In genomic region chr17:74449776-74450175, GRCm38 (mm10) we compare ENCODE assay signal across 25 mouse cellular contexts. TPM values are rescaled to one million over a fixed set of nuclear protein-coding genes. Genes with fewer than 3 reads are reported as not detected.
A peak's percentile ranks its signal among the peaks of the same experiment; 100 is the strongest.
DNase-seq lines count a peak whose midpoint lies in the region; ATAC-seq and TF ChIP-seq lines count a peak whose summit lies in the region.
"Had no signal": no experiment of that assay in that cellular context is flagged by ENCODE, and none has a peak within 500 bp of the region (broad histone marks: within the 10 kb centered on the region; RNA-seq: fewer than 3 reads in every experiment).

No protein-coding gene starts in this region.

- ATAC-seq in hindbrain, embryonic 14.5 days (ENCODE audit: low FRiP score), result no peak
- ATAC-seq in hindbrain, embryonic 11.5 days (ENCODE audit: low FRiP score), result no peak
- ATAC-seq: CD4-positive, CD25-positive, alpha-beta regulatory T cell, adult 4 months; forebrain, embryonic 14.5 days; forebrain, embryonic 16.5 days had no signal

- WGBS in hindbrain, embryonic 14.5 days, result 86% methylated on average over 10 of the region's 10 CpGs
- 92% methylated on average over 10 of the region's 10 CpGs for WGBS in hindbrain, embryonic 11.5 days

- no peaks in the 10 kb centered on the region for H3K36me3 ChIP-seq in hindbrain, embryonic 14.5 days (replicated peaks; ENCODE audit: control insufficient read depth, insufficient read depth)
- no peaks in the 10 kb centered on the region for H3K36me3 ChIP-seq in hindbrain, embryonic 11.5 days (ENCODE audit: control insufficient read depth, insufficient read depth, low read length)
- peaks cover 3% of the 10 kb centered on the region for H3K36me3 ChIP-seq in ES-E14 (ENCODE audit: control insufficient read depth, insufficient read depth, low read length, poor library complexity, severe bottlenecking)
- H3K36me3 ChIP-seq: embryonic facial prominence, embryonic 13.5 days; embryonic facial prominence, embryonic 15.5 days; forebrain, embryonic 10.5 days; forebrain, embryonic 12.5 days had no signal

- H3K4me2 ChIP-seq in hindbrain, embryonic 14.5 days (replicated peaks), result no peak overlapping the region
- no peak overlapping the region for H3K4me2 ChIP-seq in hindbrain, embryonic 11.5 days (replicated peaks; ENCODE audit: low read depth, low read length)
- H3K4me2 ChIP-seq: embryonic facial prominence, embryonic 13.5 days; embryonic facial prominence, embryonic 15.5 days; forebrain, embryonic 12.5 days had no signal

- H3K9ac ChIP-seq in hindbrain, embryonic 14.5 days, result no peak overlapping the region
- H3K9ac ChIP-seq in hindbrain, embryonic 11.5 days (ENCODE audit: low read depth, low read length), result no peak overlapping the region
- H3K9ac ChIP-seq in ES-E14 (ENCODE audit: insufficient read depth, low read depth, low read length, poor library complexity, severe bottlenecking), result peak overlapping the region; percentile 31; the same call in 1 of the 2 replicates
- H3K9ac ChIP-seq: embryonic facial prominence, embryonic 13.5 days; embryonic facial prominence, embryonic 15.5 days; forebrain, embryonic 12.5 days had no signal

- H3K4me3 ChIP-seq in hindbrain, embryonic 14.5 days (replicated peaks; ENCODE audit: low read length), result no peak overlapping the region
- H3K4me3 ChIP-seq in hindbrain, embryonic 11.5 days (ENCODE audit: low read depth, low read length), result no peak overlapping the region
- H3K4me3 ChIP-seq in ES-E14 (ENCODE audit: insufficient read depth in 1 of 2, low read depth in 1 of 2, low read length in 2 of 2, poor library complexity in 1 of 2, severe bottlenecking in 1 of 2), result no peak overlapping the region
- H3K4me3 ChIP-seq: embryonic facial prominence, embryonic 13.5 days; embryonic facial prominence, embryonic 15.5 days; erythroblast, embryonic 14.5 days; forebrain, embryonic 10.5 days; forebrain, embryonic 12.5 days had no signal

- no peak overlapping the region for H3K27ac ChIP-seq in hindbrain, embryonic 14.5 days
- no peak overlapping the region for H3K27ac ChIP-seq in hindbrain, embryonic 11.5 days (ENCODE audit: low read depth, low read length)
- 0 out of 2 replicates have a peak overlapping the region, but pooled peaks have one; percentile 36 for H3K27ac ChIP-seq in ES-E14 (ENCODE audit: insufficient read depth, low read depth, low read length, poor library complexity, severe bottlenecking)
- H3K27ac ChIP-seq: embryonic facial prominence, embryonic 13.5 days; embryonic facial prominence, embryonic 15.5 days; forebrain, embryonic 10.5 days; forebrain, embryonic 12.5 days had no signal

- no peaks in the 10 kb centered on the region for H3K27me3 ChIP-seq in hindbrain, embryonic 14.5 days (ENCODE audit: control insufficient read depth, insufficient read depth, low read length)
- H3K27me3 ChIP-seq in hindbrain, embryonic 11.5 days (ENCODE audit: control insufficient read depth, insufficient read depth, low read length), result no peaks in the 10 kb centered on the region
- H3K27me3 ChIP-seq: CH12.LX; embryonic facial prominence, embryonic 13.5 days; embryonic facial prominence, embryonic 15.5 days; forebrain, embryonic 12.5 days had no signal

- no peaks in the 10 kb centered on the region for H3K4me1 ChIP-seq in hindbrain, embryonic 14.5 days (replicated peaks; ENCODE audit: control insufficient read depth, insufficient read depth, low read length)
- H3K4me1 ChIP-seq in hindbrain, embryonic 11.5 days (replicated peaks; ENCODE audit: control insufficient read depth, insufficient read depth, low read length), result no peaks in the 10 kb centered on the region
- H3K4me1 ChIP-seq in ES-E14 (ENCODE audit: control insufficient read depth in 2 of 2, insufficient read depth in 2 of 2, low read length in 2 of 2, poor library complexity in 1 of 2), result peaks cover 0 to 9% of the 10 kb centered on the region in 2 experiments; a peak in 1 of 4 replicates
- H3K4me1 ChIP-seq: embryonic facial prominence, embryonic 13.5 days; embryonic facial prominence, embryonic 15.5 days; forebrain, embryonic 10.5 days; forebrain, embryonic 12.5 days had no signal

- in situ Hi-C loops in ES-E14 (cut with MboI; ENCODE audit: low sequenced_read_pairs in 2 of 2, unreplicated experiment in 2 of 2), result no loop called here

- DNase-seq in heart, adult 11 months, result peak; percentile 74
- DNase-seq in heart, adult 9 months (ENCODE audit: low spot score in 2 of 2), result no peak
- DNase-seq in hindbrain, embryonic 14.5 days (ENCODE audit: low spot score), result peak; percentile 13
- no peak for DNase-seq in hindbrain, embryonic 11.5 days (ENCODE audit: low spot score)
- DNase-seq in ES-E14 (ENCODE audit: low read depth, low spot score), result no peak
- DNase-seq: adrenal gland, adult 2 months; adrenal gland, postnatal 10 days; adrenal gland, postnatal 25 days; B cell, adult 2 months; cerebellum, adult 11 months; cerebellum, adult 18-20 months; cerebellum, adult 8-10 months; cerebellum, adult 9-11 months; cerebellum, postnatal 14 days; cerebellum, postnatal 36 days; embryo, embryonic 11 days had no signal

- H3K9me3 ChIP-seq in hindbrain, embryonic 14.5 days (ENCODE audit: control insufficient read depth, low read length), result no peaks in the 10 kb centered on the region
- no peaks in the 10 kb centered on the region for H3K9me3 ChIP-seq in hindbrain, embryonic 11.5 days (ENCODE audit: control insufficient read depth, low read length)
- H3K9me3 ChIP-seq in ES-E14 (ENCODE audit: control insufficient read depth, insufficient read depth, low read depth, low read length), result no peaks in the 10 kb centered on the region
- H3K9me3 ChIP-seq: embryonic facial prominence, embryonic 13.5 days; embryonic facial prominence, embryonic 15.5 days; forebrain, embryonic 10.5 days; forebrain, embryonic 12.5 days had no signal

TF ChIP-seq in ES-E14, 5 proteins besides CTCF, POLR2A, EP300 and RAD21:
- TF ChIP-seq ZNF384 (IDR thresholded peaks at IDR 0.05; ENCODE audit: low read depth, low read length) (no peak), ZC3H11A (IDR thresholded peaks at IDR 0.05; ENCODE audit: borderline replicate concordance, low read depth, low read length) (no peak), HCFC1 (IDR thresholded peaks at IDR 0.05; ENCODE audit: borderline replicate concordance, insufficient read depth, low read length) (no peak), CHD2 (IDR thresholded peaks at IDR 0.05; ENCODE audit: low read depth, low read length) (no peak), MAFK (IDR thresholded peaks at IDR 0.05; ENCODE audit: insufficient read depth, low read depth, low read length) (no peak)
TF ChIP-seq in ES-E14: peak in this region for 0.

RNA-seq across cellular contexts. Expression of gene Nlrc4, which starts 9.2 kb away (rescaled TPM):
- polyA plus RNA-seq in hindbrain, embryonic 14.5 days (2014; fragmentation: Nextera tagmentation; extraction: Ambion mirVana), result 0.38 and 0.44 TPM in 2 replicates
- polyA plus RNA-seq in hindbrain, embryonic 11.5 days (2014; fragmentation: Nextera tagmentation; extraction: Ambion mirVana), result 0.22 and 0.32 TPM in 2 replicates
- total RNA-seq in ES-E14 (2012; rRNA removed), result 2.3 and 2.4 TPM in 2 replicates
- polyA plus RNA-seq: erythroblast, embryonic 14.5 days had no signal

RNA-seq across cellular contexts. Expression of gene Yipf4, which starts 39.5 kb away (rescaled TPM):
- 62.2 TPM in 2 replicates for polyA plus RNA-seq in hindbrain, embryonic 14.5 days (2014; fragmentation: Nextera tagmentation; extraction: Ambion mirVana)
- polyA plus RNA-seq in hindbrain, embryonic 11.5 days (2014; fragmentation: Nextera tagmentation; extraction: Ambion mirVana), result 56.4 and 59.5 TPM in 2 replicates
- 69.7 and 77.9 TPM in 2 replicates for total RNA-seq in ES-E14 (2012; rRNA removed)

RNA-seq across cellular contexts. Expression of gene Slc30a6, which starts 54.4 kb away (rescaled TPM):
- 28.1 and 30.8 TPM in 2 replicates for polyA plus RNA-seq in hindbrain, embryonic 14.5 days (2014; fragmentation: Nextera tagmentation; extraction: Ambion mirVana)
- polyA plus RNA-seq in hindbrain, embryonic 11.5 days (2014; fragmentation: Nextera tagmentation; extraction: Ambion mirVana), result 29.8 and 30.0 TPM in 2 replicates
- total RNA-seq in ES-E14 (2012; rRNA removed), result 29.9 and 40.6 TPM in 2 replicates

Comparison
In these comparisons a context has a peak if more than half of its experiments do, and no peak if none do; other contexts are left out.
1. DNase-seq: peak in heart, adult 11 months (single experiment) and hindbrain, embryonic 14.5 days (single experiment); none in heart, adult 9 months (0 of 2), hindbrain, embryonic 11.5 days (single experiment) and ES-E14 (single experiment).